In genomic region chr14:76570292-76570691, GRCm38 (mm10) we compare ENCODE assay signal across 12 mouse cellular contexts. TPM values are rescaled to one million over a fixed set of nuclear protein-coding genes. Genes with fewer than 3 reads are reported as not detected.
DNase-seq lines count a peak whose midpoint lies in the region; ATAC-seq lines count a peak whose summit lies in the region.
"Had no signal": no experiment of that assay in that cellular context is flagged by ENCODE, and none has a peak within 500 bp of the region (broad histone marks: within the 10 kb centered on the region; RNA-seq: fewer than 3 reads in every experiment).

No protein-coding gene starts in this region.

- H3K4me1 ChIP-seq in limb, embryonic 12.5 days (replicated peaks), result peaks cover 24% of the 10 kb centered on the region

- no peaks in the 10 kb centered on the region for H3K9me3 ChIP-seq in limb, embryonic 12.5 days

- 82% methylated on average over 7 of the region's 7 CpGs for WGBS in limb, embryonic 12.5 days

- H3K4me2 ChIP-seq in limb, embryonic 12.5 days, result no peak overlapping the region

- H3K27ac ChIP-seq in limb, embryonic 12.5 days, result peak overlapping the region; percentile 73

- H3K36me3 ChIP-seq in limb, embryonic 12.5 days, result no peaks in the 10 kb centered on the region

- no peak overlapping the region for H3K4me3 ChIP-seq in limb, embryonic 12.5 days (replicated peaks)

- H3K27me3 ChIP-seq in limb, embryonic 12.5 days, result no peaks in the 10 kb centered on the region

- peak; percentile 40 to 56 for DNase-seq in adrenal gland, postnatal 36 days
- DNase-seq in adrenal gland, postnatal 10 days, result no peak
- DNase-seq in 3134 (ENCODE audit: extremely low read depth, insufficient read length, low spot score), result peak; percentile 4
- DNase-seq in T-cell, adult 2 months (ENCODE audit: low spot score), result peak; percentile 34
- DNase-seq in layer of hippocampus, adult 9-10 months (ENCODE audit: low spot score), result no peak
- no peak for DNase-seq in spleen, postnatal 4 days (ENCODE audit: low spot score in 2 of 2)
- DNase-seq in cerebellum, adult 11-12 months, result no peak
- DNase-seq: cerebellum, postnatal 25 days; heart, postnatal 4 days; lung, adult 2 months had no signal

- no peak for ATAC-seq in limb, embryonic 12.5 days (ENCODE audit: insufficient number of reproducible peaks, insufficient read depth, low FRiP score, low TSS enrichment, low read depth)
- ATAC-seq: forebrain, embryonic 14.5 days had no signal

- H3K9ac ChIP-seq in limb, embryonic 12.5 days (replicated peaks), result no peak overlapping the region

RNA-seq across cellular contexts. Expression of gene Serp2, which starts 13.6 kb away (rescaled TPM):
- total RNA-seq in adrenal gland, postnatal 36 days (2021), result 1 to 10 TPM; 4.2 to 6.4 TPM
- 1 to 10 TPM; 7.2 to 9.6 TPM for total RNA-seq in adrenal gland, postnatal 10 days (2021)
- 15.5 and 16.2 TPM in 2 replicates for polyA plus RNA-seq in limb, embryonic 12.5 days (2016; fragmentation: Nextera tagmentation; extraction: Ambion mirVana)

Comparison
In these comparisons a context has a peak if more than half of its experiments do, and no peak if none do; other contexts are left out.
1. DNase-seq: peak in adrenal gland, postnatal 36 days (2 of 2), 3134 (single experiment) and T-cell, adult 2 months (single experiment); none in adrenal gland, postnatal 10 days (single experiment), layer of hippocampus, adult 9-10 months (single experiment), spleen, postnatal 4 days (0 of 2) and cerebellum, adult 11-12 months (single experiment).